Mouse (Mus musculus): ENCODE measurements around the gene Tmem80.

Gene Tmem80

DNA sequence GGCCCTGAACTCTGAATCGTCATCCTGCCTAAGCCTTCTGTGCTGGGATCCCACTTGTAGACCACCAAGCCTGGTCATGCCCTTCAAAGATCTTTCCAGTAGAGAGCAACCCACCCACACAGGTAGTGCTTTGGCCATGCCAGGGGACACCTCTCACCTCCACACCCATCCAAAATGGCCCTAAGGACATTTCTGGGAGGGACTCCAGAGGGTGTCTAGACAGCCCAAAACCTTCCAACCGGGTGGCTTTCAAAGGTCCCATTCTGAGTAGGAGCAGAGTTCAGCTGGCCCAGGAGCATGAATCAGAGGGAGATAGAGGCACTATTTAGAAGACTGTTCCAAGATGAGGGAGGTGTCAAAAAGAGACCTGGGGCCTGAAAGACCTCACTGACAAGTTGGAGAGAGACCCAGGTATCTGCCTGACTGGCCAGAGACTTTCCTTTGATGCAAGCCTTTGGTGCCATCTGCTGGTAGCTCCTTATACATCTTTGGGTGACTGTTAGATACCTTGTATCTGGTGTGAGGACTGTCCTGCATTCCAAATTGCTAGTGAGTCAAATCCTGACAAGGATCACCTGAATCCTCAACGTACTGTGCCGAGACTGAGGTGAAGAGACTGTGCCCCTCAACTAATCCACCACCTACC lies 35.7 kb downstream of the Tmem80 start:
- peak; percentile 84 for DNase-seq (ENCODE audit: low read depth)

DNA sequence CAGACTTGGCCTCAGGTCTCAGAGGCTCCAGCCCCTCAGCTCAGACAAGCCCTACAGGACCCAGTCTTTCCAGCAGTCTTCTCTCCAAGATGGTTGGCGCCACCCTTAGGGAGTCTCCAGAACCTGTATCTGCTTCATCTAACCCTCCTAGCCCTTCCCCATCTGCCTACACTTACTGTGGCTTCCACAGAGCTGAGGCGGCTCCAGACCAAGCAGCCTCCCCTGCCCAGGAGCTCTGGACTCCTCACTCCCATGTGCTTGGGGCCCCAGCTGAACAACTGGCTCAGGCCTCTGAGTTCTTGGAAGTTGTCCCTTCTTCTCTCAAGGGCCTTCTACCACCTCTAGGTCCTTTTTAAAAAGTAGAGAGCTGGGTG lies 36.2 kb downstream of the Tmem80 start:
- no peak for DNase-seq (ENCODE audit: low read depth)

DNA sequence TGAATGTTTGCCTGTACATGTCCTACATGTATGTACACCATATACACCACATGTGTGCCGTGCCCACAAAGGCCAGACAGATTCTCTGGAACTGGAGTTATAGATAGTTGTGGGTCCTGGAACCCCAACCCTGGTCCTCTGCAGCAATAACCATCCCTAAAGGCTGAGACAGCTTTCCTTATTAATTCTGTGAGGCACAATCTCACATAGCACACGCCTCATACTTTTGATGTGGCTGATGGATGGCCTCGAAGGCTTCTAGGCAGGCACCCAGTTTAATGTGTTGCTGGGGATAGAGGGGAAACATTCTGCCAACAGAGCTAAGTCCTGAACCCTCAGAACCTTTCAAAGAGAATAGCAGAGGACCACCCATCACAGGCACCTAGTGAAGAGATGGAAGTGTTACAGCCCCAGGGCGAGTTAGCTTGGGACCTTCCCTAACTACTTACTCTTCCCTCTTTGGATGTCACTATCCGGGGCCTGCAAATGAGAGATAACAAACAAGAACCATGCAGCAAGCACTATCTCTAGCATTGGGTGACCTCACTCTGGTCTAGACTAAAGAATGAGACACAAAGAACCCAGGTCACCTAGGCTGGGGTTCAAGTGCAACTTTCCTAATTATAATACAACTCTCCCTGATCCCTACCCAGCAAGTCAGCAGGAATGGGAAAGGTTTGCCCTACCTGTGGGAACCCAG lies 37.0 kb downstream of the Tmem80 start:
- no peak for DNase-seq (ENCODE audit: low read depth)

DNA sequence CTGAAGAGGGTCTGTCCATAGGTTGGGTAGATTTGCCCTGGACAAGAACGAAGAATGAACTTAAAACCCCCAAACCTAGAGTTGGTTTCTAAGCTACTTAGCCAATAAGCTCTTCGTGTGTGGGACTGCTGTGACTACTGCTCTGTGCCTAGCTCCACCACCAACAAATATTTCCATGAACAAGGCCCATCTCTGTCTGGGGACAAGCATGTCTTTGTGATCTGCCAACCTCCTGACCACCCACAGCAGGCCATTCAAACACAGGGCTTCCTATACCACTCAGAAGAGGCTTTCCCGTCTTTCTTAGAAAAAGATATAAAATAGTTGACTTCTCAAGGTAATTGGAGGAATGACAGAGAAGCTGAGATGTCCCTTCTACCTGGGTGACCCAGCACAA lies 37.5 kb downstream of the Tmem80 start:
- no peak for DNase-seq (ENCODE audit: low read depth)

DNA sequence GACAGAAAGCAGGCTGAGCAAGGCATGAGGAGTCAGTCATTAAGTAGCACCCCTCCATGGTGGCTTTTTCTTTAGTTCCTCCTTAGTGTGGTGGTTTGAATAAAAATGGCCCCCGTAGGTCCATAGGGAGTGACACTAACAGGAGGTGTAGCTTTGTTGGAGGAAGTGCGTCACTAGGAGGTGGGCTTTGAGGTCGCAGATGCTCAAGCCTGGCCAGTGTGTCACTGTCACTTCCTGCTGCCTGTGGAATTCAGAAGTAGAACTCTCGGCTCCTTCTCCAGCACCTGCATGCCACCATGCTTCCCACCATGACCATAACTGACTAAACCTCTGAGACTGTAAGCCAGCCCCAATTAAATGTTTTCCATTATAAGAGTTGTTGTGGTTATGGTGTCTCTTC lies 39.8 kb downstream of the Tmem80 start:
- DNase-seq (ENCODE audit: low read depth) = peak; percentile 42

DNA sequence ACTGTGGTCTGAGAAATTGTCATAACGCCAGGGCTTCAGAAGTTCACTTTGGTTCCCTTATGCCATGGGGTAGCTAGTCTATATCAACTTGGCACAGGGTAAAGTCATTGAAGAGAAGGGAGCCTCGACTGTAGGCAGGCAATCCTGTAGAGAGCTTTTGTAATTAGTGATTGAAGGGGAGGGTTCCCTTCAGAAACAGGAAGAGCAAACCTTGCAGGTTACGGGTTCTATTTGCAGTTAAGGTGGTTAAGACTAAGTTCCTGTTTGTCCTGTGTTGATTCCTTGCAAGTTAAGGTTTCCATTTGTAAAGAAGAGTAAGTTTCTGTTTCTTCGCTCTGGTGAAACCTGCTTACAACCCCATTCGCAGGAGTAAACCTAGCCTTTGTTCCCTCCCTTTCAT lies 42.4 kb downstream of the Tmem80 start:
- peak; percentile 35 for DNase-seq (ENCODE audit: low read depth)

DNA sequence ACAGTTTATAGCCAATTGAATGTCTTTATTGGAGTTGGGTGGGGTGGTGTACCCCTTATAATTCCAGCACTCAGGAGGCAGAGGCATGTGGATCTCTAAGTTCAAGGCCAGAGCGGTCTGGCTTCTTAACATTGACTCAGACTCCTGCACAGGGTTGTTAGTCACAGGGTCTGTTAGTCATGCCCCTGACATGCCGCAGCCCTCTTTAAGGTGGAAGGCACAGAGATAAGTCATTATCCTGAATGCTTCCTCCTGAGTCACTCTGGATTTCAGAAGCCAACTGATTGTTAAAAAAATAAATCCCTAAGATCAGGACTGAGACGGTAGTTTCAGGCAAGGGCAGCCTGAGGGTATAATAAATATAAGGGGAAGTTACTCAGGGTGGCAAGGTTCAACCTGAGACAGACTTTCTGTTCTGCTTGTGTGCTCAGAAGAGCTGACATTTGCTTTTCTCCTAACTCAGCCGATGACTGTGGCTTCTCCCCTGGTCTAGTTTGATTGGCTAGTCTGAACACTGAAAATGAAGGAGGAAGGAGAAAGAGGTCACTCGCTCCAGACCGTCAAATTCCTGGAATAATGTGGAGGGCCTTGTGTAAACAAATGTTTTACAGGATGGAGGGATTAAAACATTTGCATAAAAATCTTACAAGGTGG lies 44.5 kb downstream of the Tmem80 start:
- peak; percentile 92 for DNase-seq (ENCODE audit: low read depth)

DNA sequence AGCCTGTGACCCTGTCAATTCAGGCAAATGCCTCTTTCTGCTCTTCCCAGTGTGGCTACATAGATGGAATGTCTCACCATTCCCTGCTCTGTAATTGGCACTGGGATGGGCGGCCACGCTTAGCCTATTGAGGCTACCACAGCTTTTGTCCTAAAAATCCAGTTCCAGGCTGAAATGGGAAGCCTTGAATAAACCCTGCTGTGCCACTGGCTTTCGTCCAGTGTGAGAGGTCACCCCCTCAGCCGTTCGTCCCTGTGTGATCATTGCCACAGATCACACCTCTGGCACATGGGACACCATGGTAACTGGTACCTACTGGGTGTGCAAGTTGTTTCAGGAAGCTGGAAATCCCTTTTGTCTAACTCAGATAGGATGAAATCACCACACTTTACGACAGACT lies 46.1 kb downstream of the Tmem80 start:
- DNase-seq (ENCODE audit: low read depth) = no peak

DNA sequence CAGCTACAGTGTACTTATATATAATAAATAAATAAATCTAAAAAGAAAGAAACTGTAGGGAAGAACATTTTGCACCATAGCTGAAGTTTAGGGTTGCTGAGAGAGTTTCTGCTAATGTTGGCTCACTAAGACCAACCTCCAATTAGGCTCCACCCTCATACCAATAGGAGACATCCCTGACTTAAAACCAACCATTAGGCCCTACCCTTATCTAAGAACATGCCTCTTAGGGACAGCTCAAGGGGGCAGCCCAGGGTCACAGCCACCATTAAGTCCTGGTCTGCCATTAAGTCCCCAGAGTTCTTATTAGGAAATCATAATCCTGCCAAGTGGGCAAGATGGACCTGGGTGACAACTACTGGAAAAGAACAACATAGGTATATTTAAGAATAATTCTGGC lies 46.9 kb downstream of the Tmem80 start:
- no peak for DNase-seq (ENCODE audit: low read depth)

DNA sequence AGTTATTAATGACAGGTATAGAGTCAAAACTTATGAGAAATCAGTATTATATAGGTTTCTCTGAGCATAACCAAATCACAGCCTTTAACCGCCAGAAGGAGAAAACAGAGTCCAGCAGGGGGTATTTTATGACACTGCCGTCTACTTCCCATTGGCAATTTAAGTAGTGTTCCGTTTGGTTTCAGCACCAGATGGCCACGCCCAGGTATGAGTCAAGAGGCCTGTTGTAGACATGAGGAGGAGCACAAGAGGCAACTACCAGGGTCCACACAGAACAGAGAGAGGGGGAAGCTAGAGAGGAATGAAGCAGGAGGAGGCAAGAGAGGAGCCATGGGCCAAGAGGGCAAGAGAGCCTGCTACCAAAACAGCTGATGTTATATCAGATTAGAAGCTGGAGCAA lies 52.0 kb downstream of the Tmem80 start:
- peak; percentile 94 for DNase-seq (ENCODE audit: low read depth)

DNA sequence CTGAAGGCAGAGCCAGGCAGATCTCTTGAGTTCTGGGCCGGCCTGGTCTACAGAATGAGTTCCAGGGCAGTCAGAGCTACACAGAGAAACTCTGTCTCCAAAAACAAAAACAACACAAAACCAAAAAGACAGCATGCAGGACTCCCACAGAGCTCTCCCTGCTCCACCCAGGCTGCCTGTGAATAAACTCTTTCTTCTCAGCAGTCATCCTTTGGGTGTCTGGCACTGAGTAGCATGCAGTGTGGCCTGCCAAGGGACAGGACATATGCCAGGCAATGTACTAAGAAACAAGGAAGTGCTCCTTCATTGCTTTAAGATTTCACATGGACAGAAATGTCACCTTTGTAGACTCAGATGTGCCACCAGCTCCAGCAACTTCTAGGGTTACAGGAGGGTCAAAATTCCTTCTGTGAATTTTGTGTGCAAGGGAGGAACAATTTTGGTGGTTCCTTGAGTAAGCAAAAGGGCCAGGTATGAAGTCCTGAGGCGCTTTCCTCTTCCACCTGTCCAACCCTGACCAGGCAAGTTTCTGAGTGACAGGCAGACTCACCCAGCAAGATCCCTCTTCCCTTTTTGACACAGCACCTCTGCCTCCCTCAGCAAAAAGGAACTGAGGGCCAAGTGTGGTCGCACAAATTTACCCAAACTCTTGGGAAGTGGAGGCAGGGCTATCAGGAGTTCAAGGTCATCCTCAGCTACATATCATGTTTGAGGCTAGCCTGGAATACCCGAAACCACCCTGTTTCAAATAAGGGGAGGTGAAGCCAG lies 53.7 kb downstream of the Tmem80 start:
- DNase-seq (ENCODE audit: low read depth) = peak; percentile 48

All from 416B (cell line).